Mouse (Mus musculus) kidney, adult 2 months (tissue): ENCODE measurements at regions not wholly inside any gene's neighbourhood (a gene's known extent, or its start where the extent isn't known, plus 50 kb on each side); places are given as distances from the start of the nearest gene placed in this dataset.

Experiments used
- CTCF ChIP-seq: fragments of 200-500 bp; conservative IDR thresholded peaks from 2 replicates; pipeline ENCODE4 v1.5.1; 2011; ENCODE audit warnings: low read depth, mild to moderate bottlenecking, control low read depth, low read length, moderate library complexity, mixed read lengths; ENCODE audit not compliant: insufficient read depth, insufficient read length
- POLR2A ChIP-seq: fragments of 200-500 bp; IDR thresholded peaks from one replicate; pipeline ENCODE4 v1.6.1; 2011; ENCODE audit warnings: low read depth, low read length, control low read depth

- TF ChIP-seq CTCF (no peak), POLR2A (no peak)
Observed at GRCm38 (mm10) chr3:141051685-141052084, 160.5 kb downstream of the Pdha2 start.
